ENCODE assay signal across 9 mouse cellular contexts in genomic region chr16:27468731-27469130, GRCm38 (mm10).
DNase-seq lines count a peak whose midpoint lies in the region; ATAC-seq and TF ChIP-seq lines count a peak whose summit lies in the region.
"Had no signal": no experiment of that assay in that cellular context is flagged by ENCODE, and none has a peak within 500 bp of the region (broad histone marks: within the 10 kb centered on the region; RNA-seq: fewer than 3 reads in every experiment).

No protein-coding gene starts in this region.

- no peak overlapping the region for H3K27ac ChIP-seq in kidney, adult 2 months (ENCODE audit: insufficient read depth, low read depth, low read length)
- no peak overlapping the region for H3K27ac ChIP-seq in kidney, postnatal 0 days
- no peak overlapping the region for H3K27ac ChIP-seq in midbrain, embryonic 15.5 days

- H3K9me3 ChIP-seq in kidney, postnatal 0 days (replicated peaks; ENCODE audit: low read length): no peaks in the 10 kb centered on the region
- no peaks in the 10 kb centered on the region for H3K9me3 ChIP-seq in midbrain, embryonic 15.5 days

- no peak for TF ChIP-seq POLR2A in kidney, adult 2 months (IDR thresholded peaks at IDR 0.05; ENCODE audit: low read depth, low read length)

- H3K4me3 ChIP-seq in kidney, adult 2 months (ENCODE audit: insufficient read depth, low read depth, low read length): no peak overlapping the region
- no peak overlapping the region for H3K4me3 ChIP-seq in kidney, postnatal 0 days (replicated peaks; ENCODE audit: low read depth, low read length)
- no peak overlapping the region for H3K4me3 ChIP-seq in midbrain, embryonic 15.5 days
- H3K4me3 ChIP-seq: megakaryocyte, embryonic 14.5 days had no signal

- 23% methylated on average over 5 of the region's 5 CpGs for WGBS in kidney, adult 2 months
- WGBS in kidney, postnatal 0 days: 25% methylated on average over 5 of the region's 5 CpGs
- 23% methylated on average over 5 of the region's 5 CpGs for WGBS in midbrain, embryonic 15.5 days

- no peaks in the 10 kb centered on the region for H3K27me3 ChIP-seq in kidney, adult 2 months (replicated peaks; ENCODE audit: control insufficient read depth, insufficient read depth, low read length)
- H3K27me3 ChIP-seq in kidney, postnatal 0 days (ENCODE audit: insufficient read depth, low read length): no peaks in the 10 kb centered on the region
- no peaks in the 10 kb centered on the region for H3K27me3 ChIP-seq in midbrain, embryonic 15.5 days (replicated peaks)
- H3K27me3 ChIP-seq: megakaryocyte, embryonic 14.5 days had no signal

- no peak overlapping the region for H3K4me2 ChIP-seq in kidney, postnatal 0 days (ENCODE audit: low read length)
- no peak overlapping the region for H3K4me2 ChIP-seq in midbrain, embryonic 15.5 days

- H3K4me1 ChIP-seq in kidney, adult 2 months (ENCODE audit: control insufficient read depth, insufficient read depth, low read length): no peaks in the 10 kb centered on the region
- H3K4me1 ChIP-seq in kidney, postnatal 0 days (replicated peaks; ENCODE audit: insufficient read depth, low read length): no peaks in the 10 kb centered on the region
- peaks cover 3% of the 10 kb centered on the region; the same call in 1 of the 2 replicates for H3K4me1 ChIP-seq in midbrain, embryonic 15.5 days
- H3K4me1 ChIP-seq: megakaryocyte, embryonic 14.5 days had no signal

- no peaks in the 10 kb centered on the region for H3K36me3 ChIP-seq in kidney, adult 2 months (ENCODE audit: control insufficient read depth, insufficient read depth, low read length)
- H3K36me3 ChIP-seq in kidney, postnatal 0 days (ENCODE audit: insufficient read depth, low read length): no peaks in the 10 kb centered on the region
- H3K36me3 ChIP-seq in midbrain, embryonic 15.5 days (replicated peaks): no peaks in the 10 kb centered on the region

- TF ChIP-seq CTCF in kidney, adult 2 months (conservative IDR thresholded peaks at IDR 0.05; ENCODE audit: insufficient read depth, insufficient read length, low read depth, low read length): peak; percentile 70
- TF ChIP-seq CTCF in kidney, postnatal 0 days (IDR thresholded peaks at IDR 0.05; ENCODE audit: low read depth): peak; percentile 89

- H3K9ac ChIP-seq in kidney, postnatal 0 days (ENCODE audit: low read depth, low read length): no peak overlapping the region
- H3K9ac ChIP-seq in midbrain, embryonic 15.5 days: no peak overlapping the region

- peak; percentile 8 for DNase-seq in kidney, adult 2 months
- DNase-seq in kidney, adult 11 months: no peak
- peak; percentile 25 for DNase-seq in CD4-positive helper T cell, adult 2 months (ENCODE audit: low read depth, low spot score)
- DNase-seq in adrenal gland, adult 2 months: peak; percentile 7
- DNase-seq in embryo, embryonic 11.5 days (ENCODE audit: low read depth, low spot score): peak; percentile 31
- DNase-seq in kidney, postnatal 0 days (ENCODE audit: low spot score): peak; percentile 68

- ATAC-seq in kidney, postnatal 0 days (replicated peaks; ENCODE audit: low FRiP score, low read depth): no peak
- peak; percentile 37 for ATAC-seq in midbrain, embryonic 15.5 days (replicated peaks)
- no peak; the same call in 1 of the 2 replicates for ATAC-seq in granulocyte monocyte progenitor cell, adult 5-6 weeks (replicated peaks; ENCODE audit: poor library complexity, severe bottlenecking)
